Mouse (Mus musculus): ENCODE results near the gene H2-K1. TPM values are rescaled to one million over a fixed set of nuclear protein-coding genes. Genes with fewer than 3 reads are reported as not detected.
A peak's percentile ranks its signal among the peaks of the same experiment; 100 is the strongest.

The H2-K1 gene
- total RNA-seq, 2 experiments from 2014 or later: 204 to 337 TPM

DNA sequence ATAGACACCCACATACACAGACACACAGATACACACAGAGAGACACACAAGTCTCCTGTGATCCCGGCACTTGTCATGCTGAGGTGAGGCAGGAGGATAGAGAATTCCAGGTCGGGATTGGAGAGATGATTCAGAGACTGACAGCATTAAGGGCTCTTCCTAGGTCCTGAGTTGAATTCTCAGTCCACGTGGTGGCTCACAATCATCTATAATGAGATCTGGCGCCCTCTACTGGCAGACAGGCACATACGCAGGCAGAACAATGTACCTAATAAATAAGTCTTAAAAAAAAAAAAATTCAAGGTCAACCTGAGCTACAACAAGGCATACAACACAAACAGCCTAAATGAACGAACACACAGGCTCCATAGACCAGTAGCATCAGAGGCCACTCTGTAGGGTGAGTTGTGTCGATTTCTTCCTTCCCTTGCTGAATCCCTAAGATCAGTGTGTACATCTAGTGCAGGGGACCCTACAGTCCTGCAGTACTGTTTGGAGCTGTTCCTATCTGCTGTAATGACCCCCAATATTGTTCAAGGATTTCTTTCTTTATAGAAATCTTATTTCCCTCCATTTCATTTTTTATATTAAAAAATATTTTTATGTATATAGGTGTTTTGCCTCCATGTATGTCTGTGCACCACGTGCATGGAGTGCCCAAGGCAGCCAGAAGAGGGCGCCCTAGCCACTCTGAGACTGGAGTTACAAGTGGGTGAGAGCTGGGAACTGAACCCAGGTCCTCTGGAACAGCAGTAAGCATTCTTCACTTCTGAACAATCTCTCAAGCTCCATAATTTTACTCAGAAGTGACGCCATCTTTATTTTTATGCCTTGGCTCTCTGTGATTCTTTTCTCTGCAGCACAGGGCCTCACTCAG, 8.1 kb downstream of the H2-K1 start:
- peak; percentile 49 to 76 for DNase-seq

GRCm38 (mm10) chr17:33982136-33982535, 18.0 kb downstream of the H2-K1 start:
- DNase-seq: peak; percentile 63 to 89

GRCm38 (mm10) chr17:33981192-33981909, 18.8 kb downstream of the H2-K1 start:
- DNase-seq: peak; percentile 91 to 95

GRCm38 (mm10) chr17:33980181-33981035, 19.7 kb downstream of the H2-K1 start:
- no peak for DNase-seq

DNA sequence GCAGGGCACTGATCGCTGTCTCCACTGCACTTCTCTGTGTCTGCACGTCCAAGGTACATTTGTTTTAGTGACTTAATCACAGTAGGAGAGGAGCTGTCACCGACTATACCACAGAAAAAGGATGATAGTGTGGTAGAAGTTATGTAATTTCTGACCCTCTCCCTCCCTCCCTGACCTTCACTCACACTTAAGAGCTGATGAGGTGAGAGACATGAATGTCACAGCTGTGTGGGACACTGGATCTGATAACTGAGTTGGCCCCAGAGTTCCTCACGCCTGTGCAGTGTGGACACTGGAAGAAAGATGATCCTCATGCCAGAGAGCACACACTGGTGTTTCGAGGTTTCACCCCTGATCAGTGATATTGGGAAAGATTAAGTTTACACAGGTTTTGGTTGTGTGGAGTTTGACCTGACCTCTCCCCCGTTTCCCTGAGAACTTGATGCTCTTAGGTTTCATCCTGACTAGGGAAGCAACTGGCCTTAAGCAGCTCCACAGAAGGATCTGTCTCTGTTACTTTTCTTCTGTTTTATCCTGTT, 20.6 kb downstream of the H2-K1 start:
- DNase-seq: no peak

DNA sequence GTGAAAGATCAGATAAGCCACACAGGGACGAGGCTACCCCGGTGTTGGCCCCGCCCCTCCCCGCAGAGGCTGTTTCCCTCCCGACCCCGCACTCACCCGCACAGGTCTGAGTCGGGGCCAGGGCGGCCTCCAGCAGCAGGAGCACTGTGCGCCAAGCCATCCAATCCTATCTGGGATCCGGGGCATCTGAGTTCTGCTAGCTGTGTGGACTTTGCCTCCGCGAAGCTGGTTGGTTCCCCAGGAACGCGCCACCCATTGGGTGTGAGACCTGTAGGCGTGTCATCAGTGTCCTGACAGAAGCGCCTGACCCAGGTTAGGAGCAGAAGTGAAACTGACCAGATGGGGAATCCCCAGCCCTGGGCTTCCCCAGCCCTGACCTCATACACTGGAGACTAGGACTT, 21.5 kb downstream of the H2-K1 start:
- DNase-seq: peak; percentile 86 to 95

DNA sequence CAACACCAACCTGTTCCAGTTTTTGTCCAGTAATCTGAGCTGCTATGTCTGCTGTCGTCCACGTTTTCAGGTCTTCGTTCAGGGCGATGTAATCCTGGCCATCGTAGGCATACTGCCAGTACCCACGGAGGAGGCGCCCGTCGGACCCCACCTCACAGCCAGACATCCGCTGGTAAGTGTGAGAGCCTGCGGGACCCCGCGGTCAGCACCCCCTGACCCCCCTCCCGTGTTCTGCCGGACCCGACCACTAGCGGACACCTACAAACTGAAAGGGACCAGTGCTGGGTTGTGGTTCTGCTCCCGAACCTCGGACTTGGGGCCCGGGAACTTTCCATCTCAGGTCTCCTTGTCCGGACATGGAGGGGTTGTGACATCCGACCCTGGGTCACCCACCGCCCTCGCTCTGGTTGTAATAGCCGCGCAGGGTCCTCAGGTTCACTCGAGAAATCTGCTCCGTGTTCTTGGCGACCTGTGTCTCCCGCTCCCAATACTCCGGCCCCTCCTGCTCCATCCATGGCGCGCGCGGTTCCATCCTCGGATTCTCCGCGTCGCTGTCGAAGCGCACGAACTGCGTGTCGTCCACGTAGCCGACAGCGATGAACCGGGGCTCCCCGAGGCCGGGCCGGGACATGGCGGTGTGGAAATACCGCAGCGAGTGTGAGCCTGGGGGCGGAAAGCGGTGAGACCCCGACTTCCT, 22.1 kb downstream of the H2-K1 start:
- no peak for DNase-seq

- no peak for DNase-seq
Measured at GRCm38 (mm10) chr17:33973572-33973971, 26.6 kb downstream of the H2-K1 start.

- no peak for DNase-seq
Measured at GRCm38 (mm10) chr17:33972691-33973090, 27.5 kb downstream of the H2-K1 start.

GRCm38 (mm10) chr17:33969394-33969793, 30.8 kb downstream of the H2-K1 start:
- no peak for DNase-seq

GRCm38 (mm10) chr17:33968927-33969326, 31.2 kb downstream of the H2-K1 start:
- DNase-seq: peak; percentile 51 to 64

GRCm38 (mm10) chr17:33968489-33968888, 31.7 kb downstream of the H2-K1 start:
- peak; percentile 76 to 91 for DNase-seq

GRCm38 (mm10) chr17:33965846-33966550, 34.1 kb downstream of the H2-K1 start:
- no peak for DNase-seq

GRCm38 (mm10) chr17:33965082-33965845, 34.9 kb downstream of the H2-K1 start:
- DNase-seq: no peak

GRCm38 (mm10) chr17:33962876-33963275, 37.3 kb downstream of the H2-K1 start:
- no peak for DNase-seq

GRCm38 (mm10) chr17:33959948-33960347, 40.2 kb downstream of the H2-K1 start:
- DNase-seq: no peak

- no peak for DNase-seq
Measured at GRCm38 (mm10) chr17:33959135-33959534, 41.0 kb downstream of the H2-K1 start.

DNA sequence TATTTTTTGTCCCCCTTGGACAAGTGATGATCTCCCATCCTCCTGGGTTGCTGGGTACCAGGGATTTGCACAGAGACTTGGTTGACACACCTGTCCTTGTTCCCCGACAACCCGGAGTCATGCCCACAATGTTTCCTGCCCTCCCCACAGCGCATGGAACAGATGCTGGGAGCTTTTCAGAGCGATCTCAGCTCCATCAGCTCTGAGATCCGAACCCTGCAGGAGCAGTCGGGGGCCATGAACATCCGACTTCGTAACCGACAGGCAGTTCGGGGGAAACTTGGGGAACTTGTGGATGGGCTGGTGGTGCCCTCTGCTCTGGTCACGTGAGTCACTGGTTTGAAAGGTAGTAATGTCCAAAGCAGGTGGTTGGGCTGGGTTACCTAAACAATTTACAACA, 41.7 kb downstream of the H2-K1 start:
- DNase-seq: no peak

DNA sequence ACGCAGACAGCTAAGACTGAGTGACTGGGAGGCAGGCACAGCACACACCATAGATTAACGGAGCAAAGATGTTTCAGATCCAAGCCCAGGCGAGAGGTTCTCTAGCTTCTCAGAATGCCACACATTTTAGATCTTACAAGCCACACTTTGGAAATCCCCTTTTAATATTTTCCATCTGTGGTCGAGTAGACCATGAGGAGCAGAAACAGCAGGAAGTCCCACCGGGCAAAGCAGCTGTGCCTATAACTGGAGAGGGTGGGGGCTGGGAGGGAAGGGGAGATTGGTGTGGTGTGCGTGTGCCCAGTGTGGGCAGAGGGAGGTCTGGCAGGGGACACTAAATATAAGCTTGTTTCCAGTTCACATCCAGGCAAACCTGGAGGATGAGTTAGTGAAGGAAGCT, 42.7 kb downstream of the H2-K1 start:
- DNase-seq: no peak

- no peak for DNase-seq
Measured at GRCm38 (mm10) chr17:33956336-33956735, 43.8 kb downstream of the H2-K1 start.
